Mouse (Mus musculus) adrenal gland, adult (tissue): ENCODE measurements around the gene Pex12.

Source experiments
- DNase-seq, 2 experiments: peaks; one replicate each; pipeline ENCODE4 v3.0.0; 2022 to 2023; ENCODE audit warnings: low spot score in 1 of 2; ENCODE audit not compliant: inconsistent age in 2 of 2

Pex12 gene

GRCm38 (mm10) chr11:83289036-83289435 is 13.3 kb downstream of the Pex12 start:
- no peak for DNase-seq

- no peak for DNase-seq
Observed at GRCm38 (mm10) chr11:83286566-83286965, 15.8 kb downstream of the Pex12 start, which contains the start of gene Slfn14. Gene Slfn14 (minus strand): TSS chr11:83286726.

- no peak for DNase-seq
Observed at GRCm38 (mm10) chr11:83285627-83286026, 16.8 kb downstream of the Pex12 start.

GRCm38 (mm10) chr11:83282084-83282483 is 20.3 kb downstream of the Pex12 start:
- DNase-seq: no peak

- DNase-seq: no peak
Observed at GRCm38 (mm10) chr11:83279691-83280090, 22.7 kb downstream of the Pex12 start.

GRCm38 (mm10) chr11:83279024-83279423 is 23.4 kb downstream of the Pex12 start:
- DNase-seq: no peak

- DNase-seq: no peak
Observed at GRCm38 (mm10) chr11:83276251-83276650, 26.1 kb downstream of the Pex12 start.

- DNase-seq: peak in 1 of 2 experiments; percentile 52
Observed at GRCm38 (mm10) chr11:83271951-83272843, 30.2 kb downstream of the Pex12 start.

- peak; percentile 82 to 97 for DNase-seq
Observed at GRCm38 (mm10) chr11:83271151-83271950, 31.0 kb downstream of the Pex12 start.

- no peak for DNase-seq
Observed at GRCm38 (mm10) chr11:83270842-83271150, 31.6 kb downstream of the Pex12 start.

- DNase-seq: peak in 1 of 2 experiments; percentile 36
Observed at GRCm38 (mm10) chr11:83263146-83263545, 39.2 kb downstream of the Pex12 start.

GRCm38 (mm10) chr11:83262673-83263072 is 39.7 kb downstream of the Pex12 start:
- DNase-seq: no peak

- peak; percentile 68 to 93 for DNase-seq
Observed at GRCm38 (mm10) chr11:83257211-83257610, 45.2 kb downstream of the Pex12 start.
